Mouse (Mus musculus): ENCODE data around the gene Phc3.

Phc3 gene

GRCm38 (mm10) chr3:30976991-30977603 is 7.9 kb upstream of the Phc3 start:
- DNase-seq = no peak

DNA sequence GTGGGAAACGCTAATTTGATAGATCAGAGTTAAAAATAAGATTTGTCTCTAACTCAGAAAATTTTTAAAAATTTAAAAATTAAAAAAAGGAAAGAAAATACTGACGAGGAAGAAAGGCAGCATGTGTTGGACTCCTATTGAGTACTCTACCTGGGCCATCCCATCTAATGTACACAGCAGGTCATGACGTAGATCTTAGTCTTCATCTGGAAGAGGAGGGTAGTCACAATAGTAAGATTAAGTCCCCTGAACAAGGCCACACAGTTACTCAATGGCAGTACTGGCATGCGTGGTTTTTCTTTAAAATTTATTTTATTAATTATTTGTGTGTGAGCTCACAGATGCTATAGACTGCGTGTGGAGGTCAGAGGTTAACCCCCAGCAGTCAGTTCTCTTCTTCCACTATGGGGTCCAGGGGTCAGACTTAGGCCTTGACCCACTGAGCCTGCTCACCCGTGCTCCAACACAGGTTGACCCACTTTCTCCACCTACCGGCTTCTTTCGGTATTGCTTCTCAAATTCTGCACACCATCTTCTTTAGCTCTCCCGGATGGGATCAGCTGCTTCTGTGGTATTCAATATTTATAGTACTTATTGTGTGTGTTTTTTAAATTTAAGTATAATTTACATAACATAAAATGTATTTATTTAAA is 6.0 kb upstream of the Phc3 start:
- peak; percentile 43 to 63 for DNase-seq

DNA sequence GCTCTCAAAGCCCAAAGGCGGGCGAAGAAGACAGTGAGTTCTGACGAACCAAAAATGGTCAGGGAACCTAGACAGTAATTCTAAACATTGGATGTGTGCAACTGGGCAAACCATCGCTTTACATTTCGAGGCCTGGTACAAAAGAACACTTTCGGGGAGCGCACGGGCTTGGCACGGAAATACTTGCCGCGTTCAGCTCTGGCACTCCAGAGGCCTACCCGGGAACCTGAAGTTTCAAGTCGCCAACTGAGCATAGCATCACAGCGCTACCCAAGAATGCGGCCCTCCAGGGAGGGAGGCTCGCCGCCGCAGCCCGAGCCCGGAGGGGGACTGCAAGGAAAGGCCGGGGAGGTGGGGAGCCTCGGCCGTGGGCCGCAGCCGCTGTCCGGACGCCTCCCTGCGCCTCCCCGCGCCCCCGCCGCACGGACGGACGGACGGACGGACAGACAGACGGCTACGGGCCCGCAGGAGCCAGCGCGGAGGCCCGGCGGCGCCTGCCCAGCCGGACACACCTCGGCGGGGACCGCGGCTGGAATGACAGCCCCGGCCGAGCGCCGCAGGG is 603 bp downstream of the Phc3 start:
- DNase-seq = peak; percentile 56 to 63

DNA sequence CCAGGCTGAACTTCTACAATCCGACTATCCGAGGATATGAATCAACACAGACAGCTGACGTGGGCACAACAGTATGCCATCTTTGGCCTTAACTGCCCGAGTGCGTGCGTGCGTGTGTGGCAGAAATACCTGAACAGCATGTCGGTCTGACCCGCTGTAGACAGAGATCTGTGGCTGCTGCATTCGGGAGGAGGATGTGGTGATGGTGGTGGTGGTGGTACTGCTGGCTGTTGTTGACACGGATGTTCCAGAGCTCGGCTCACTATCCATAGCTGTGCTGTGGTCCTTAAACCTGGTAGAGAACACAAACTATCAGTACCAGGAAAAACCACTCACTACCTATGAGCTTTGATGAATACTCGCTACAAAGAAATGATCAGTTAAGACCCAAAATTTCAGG is 3.6 kb downstream of the Phc3 start:
- DNase-seq = peak in 1 of 2 experiments; percentile 20

DNA sequence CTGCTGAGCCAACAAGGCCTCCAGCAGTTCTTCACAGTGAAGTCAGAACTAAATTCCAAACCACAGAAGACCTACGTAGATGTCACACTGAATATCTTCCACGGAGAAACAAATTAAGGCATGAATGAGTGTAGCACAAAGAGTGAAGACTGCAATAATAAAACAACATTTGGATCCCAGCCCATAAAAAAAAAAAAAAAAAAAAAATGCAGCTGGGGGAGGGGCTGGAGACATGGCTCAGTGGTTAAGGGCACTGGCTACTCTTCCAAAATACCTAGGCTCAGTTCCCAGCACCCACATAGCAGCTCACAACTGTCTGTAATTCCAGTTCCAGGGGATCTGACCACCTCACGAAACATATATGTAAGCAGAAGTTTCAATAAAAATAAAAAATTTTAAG is 5.0 kb downstream of the Phc3 start:
- DNase-seq = no peak

DNA sequence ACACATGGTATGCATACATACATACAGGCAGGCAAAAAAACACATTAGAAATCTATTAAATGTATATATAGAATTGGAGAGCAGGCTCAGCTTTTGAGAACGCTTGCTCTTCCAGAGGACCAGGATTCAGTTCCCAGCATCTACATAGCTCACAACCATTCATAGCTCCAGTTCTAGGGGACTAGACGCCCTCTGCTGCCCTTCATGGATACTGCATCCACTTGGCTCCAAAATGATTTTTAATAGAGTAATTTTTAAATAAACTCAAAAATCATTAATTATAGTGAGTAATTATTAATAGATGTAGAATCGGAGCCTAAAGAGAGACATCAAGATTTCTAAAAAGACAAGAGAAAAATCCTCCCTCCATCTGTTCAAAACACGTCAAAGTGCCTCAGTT is 6.1 kb downstream of the Phc3 start:
- no peak for DNase-seq

GRCm38 (mm10) chr3:30959868-30960831 is 9.1 kb downstream of the Phc3 start:
- no peak for DNase-seq

DNA sequence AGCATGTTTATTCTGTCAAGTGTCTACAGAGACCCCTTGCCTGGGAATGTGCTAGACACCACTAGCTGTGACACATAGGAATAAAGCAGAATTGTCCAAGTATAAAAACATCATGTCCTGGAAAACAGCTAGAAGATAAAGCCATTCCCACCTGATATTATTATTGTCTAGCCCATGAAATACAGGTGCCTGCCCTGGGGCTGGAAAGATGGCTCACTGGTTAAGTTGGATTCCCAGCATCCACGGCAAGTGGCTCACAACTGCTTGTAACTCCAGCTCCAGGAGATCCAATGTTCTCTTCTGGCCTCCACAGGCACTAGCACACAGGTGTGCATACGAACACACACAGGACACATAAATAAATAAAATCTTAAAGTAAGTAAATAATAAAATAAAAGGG is 10.5 kb downstream of the Phc3 start:
- DNase-seq = no peak

DNA sequence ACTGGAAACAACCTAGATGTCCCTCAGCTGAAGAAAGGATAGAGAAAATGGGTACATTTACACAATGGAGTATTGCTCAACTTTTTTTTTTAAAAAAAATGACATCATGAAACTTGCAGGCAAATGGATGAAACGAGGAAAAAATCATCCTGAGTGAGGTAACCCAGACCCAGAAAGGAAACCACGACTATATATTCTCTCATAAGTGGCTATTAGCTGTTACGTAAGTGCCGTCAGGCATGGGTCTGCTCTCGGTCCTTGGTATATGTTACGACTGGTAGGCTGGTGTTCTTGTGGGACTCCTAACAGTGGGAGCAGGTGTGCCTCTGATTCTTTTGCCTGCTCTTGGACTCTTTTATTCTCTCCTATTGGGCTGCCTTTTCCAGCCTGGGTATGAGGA is 12.9 kb downstream of the Phc3 start:
- DNase-seq = no peak

DNA sequence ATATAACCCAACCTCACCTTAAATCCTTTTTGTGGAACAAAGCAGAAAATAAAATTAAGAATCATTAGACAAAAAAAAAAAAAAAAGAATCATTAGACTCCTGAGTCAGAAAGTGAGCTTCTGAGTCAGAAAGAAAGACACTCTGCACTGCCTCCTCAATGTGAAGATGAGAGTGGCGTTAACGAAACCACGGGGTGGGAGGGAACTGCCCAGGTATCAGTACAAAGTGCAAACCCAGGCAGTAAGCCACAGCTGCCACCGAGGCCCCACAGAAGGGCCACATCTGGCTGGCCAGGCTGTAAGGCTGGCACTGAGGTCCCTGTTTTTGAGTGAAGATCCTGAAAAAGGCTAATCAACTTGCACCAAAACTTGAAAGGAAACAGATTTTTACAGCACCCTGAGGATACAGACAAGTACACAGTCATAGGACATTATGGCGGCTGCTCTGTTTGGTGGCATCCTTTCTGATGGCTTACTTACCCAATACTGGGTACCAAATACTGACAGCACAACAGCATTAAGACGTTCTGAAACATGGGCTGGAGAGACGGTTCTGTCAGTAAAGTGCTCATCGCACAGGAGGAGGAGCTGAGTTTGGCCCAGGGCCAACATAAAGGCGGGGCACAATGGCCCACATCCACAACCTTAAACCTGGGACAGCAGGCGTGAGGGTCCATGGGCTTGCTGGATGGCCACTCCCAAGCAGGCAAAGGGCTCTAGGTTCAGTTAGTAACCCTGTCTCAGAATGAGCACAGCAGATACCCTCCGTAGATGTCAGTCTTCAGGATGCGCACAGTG is 16.7 kb downstream of the Phc3 start:
- DNase-seq = no peak

- no peak for DNase-seq
Measured at GRCm38 (mm10) chr3:30951652-30952051, 17.6 kb downstream of the Phc3 start.

DNA sequence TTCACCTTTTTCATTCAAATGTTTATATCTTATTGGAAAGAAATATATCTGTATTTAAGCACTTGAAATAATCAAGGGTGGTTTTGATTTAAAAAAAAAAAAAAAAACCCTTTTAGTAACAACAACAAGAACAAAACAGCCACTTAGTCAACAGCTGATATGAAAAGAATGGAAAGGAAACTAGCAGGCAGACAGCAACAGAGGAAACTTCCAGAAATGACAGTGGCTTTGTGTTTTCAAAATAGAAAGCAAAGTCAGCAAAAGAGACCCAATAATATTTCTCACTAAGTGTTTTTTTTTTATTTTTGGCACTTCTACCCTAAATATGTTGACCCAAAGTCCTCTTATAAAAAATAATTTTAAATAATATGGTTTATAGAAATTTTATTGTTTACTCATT is 34.8 kb downstream of the Phc3 start:
- DNase-seq = no peak

DNA sequence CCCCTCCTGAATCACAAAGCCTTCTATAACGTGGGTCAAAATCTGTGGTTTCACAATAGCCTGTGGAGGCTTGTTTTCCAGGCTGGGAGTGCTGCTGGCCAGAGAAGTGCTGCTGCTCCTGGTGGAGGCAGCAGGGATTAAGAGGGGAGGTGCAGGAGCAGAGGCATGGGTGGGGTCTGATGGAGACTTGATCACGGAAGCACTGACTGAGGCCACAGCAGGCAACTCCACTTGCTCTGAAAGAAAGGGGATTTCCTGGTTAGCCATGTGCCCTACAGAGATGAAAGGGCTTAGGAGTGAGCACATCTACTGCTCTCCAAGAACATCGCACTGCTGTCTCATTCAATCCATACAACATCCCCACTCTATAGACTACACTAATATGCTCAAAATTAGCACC is 39.4 kb downstream of the Phc3 start:
- DNase-seq = no peak

DNA sequence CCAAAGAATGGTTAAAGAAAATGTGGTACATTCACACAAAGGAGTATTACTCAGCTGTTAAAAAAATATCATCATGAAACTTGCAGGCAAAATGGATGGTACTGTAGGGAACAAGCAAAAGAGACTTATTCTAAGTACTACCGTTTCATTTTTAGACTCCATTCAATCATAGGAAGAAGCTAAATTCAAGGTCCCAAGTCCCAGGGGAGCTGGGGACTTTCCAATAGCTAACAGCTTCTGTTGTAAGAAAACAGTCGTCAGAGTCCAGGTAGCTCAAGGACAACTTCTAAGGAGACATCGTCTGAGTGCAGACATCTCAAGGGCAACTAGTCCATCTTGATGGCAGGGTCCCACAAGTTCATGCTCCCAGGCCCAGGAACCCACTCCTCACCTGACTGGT is 41.6 kb downstream of the Phc3 start:
- DNase-seq = no peak

DNA sequence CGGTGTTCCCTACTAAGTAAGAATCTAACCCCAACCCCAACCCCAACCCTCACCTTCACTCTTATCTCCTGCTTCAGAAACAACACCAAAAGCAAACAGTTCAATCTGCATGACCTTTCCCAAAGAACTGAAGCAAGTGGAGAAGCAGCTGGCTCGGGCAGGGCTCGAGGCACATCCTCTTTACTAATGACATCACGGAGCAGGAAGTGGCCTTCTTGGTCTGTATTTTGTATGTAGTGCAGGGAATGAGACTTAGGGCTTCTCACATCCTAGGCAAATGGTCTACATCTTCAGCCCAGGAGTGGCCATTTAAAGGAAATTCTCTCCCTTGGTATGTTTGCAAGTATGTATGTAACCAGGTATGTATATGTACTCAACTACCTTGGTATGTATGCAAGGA is 52.1 kb downstream of the Phc3 start:
- no peak for DNase-seq

- no peak for DNase-seq
Measured at GRCm38 (mm10) chr3:30904658-30905057, 64.6 kb downstream of the Phc3 start.

DNA sequence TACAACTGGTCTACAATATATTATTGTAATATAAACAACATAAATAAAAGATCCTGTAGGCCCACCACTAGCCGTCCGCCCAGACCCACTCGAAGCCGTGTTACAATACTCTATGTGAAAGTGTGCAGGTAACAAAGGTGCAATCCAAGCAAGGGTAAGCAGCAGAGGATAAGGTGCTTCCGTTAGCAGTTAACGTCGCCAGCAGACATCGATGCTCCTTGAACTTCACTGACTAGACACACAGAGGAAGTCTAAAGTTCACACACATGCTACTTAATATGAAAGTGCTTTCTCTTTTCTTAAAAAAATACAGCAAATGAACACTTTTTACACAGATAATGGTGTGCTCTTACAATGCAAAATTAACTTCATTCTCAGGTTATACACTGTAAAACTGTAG is 69.8 kb downstream of the Phc3 start:
- no peak for DNase-seq

- DNase-seq = no peak
Measured at GRCm38 (mm10) chr3:30896721-30897120, 72.5 kb downstream of the Phc3 start.

GRCm38 (mm10) chr3:30889014-30889413 is 80.2 kb downstream of the Phc3 start:
- no peak for DNase-seq

DNA sequence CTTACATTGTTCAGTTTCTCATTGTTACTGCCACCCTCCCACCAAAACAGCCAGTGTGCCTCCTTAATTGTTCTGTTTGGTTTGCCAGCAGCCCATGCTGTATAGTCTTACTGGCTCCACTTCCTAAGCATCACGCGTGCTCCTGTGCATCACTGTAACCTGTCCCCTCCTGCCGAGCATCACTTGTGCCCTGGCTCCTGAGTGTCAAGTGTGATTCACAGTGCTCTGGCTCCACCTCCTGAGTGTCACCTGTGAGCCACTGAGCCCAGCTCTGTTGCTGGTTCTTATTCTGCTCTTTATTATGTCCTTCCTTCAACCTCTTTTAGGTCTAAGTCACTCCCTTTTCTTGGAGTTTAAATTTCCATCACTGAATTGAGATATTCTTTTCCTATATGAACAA is 81.8 kb downstream of the Phc3 start:
- DNase-seq = no peak

GRCm38 (mm10) chr3:30876709-30877108 is 92.5 kb downstream of the Phc3 start:
- DNase-seq = no peak

DNA sequence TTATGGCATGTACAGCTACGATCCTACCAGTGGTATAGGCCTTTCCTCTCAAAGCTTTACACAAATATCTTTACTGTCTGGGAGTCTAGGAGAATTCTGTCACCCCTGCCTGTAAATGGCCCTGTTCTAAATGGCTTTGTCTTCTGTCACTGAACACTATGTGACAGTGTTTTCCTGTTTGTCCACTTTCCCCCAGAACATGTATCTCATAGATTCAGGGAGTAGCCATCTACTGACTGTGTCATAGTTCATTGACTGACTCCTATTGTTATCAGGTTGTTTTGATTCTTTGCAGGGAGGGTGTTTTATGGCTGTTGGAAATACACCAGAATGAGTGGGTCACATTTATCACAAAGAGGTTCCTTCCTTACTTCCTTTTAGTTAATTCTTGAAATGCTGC is 99.2 kb downstream of the Phc3 start:
- DNase-seq = no peak

DNA sequence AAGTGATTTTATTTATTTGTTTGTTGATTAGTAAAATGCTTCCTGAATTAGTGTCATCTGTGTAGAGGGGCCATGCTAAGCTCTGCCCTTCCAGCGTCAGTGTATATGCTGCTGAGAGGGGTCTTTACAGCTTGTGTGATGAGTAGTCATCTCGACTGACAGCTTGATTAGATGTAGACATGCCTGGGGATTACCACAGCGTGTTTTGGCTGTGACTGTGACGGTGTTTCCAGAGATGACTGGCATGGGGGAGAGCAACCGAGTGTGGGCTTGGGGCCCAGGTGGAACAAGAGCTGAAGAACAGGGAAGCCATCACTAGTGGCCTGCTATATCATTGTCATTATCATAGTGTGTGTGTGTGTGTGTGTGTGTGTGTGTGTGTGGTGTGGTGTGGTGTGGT is 100.6 kb downstream of the Phc3 start:
- no peak for DNase-seq

All from thymus, postnatal 36 days (tissue).